Mouse (Mus musculus): ENCODE results near the gene Med17.

- TF ChIP-seq CTCF (IDR thresholded peaks at IDR 0.05; ENCODE audit: insufficient read depth, low read length) (no peak), POLR2A (IDR thresholded peaks at IDR 0.05; ENCODE audit: borderline replicate concordance, extremely low read depth, low read depth, low read length) (no peak)
Observed at GRCm38 (mm10) chr9:15313633-15314032, 33.9 kb upstream of the Med17 start.
